Mouse (Mus musculus) central nervous system, embryonic 18 days (tissue): ENCODE results near the gene Iqch. TPM values are rescaled to one million over a fixed set of nuclear protein-coding genes. Genes with fewer than 3 reads are reported as not detected.

Experiments
- polyA plus RNA-seq: library from polyadenylated mRNA; depleted of rRNA; stranded (reverse); fragments of >200 nt; gene quantifications from 2 replicates; pipeline ENCODE4 v1.2.3, GENCODE M21; 2012; rRNA removed

The Iqch gene
- polyA plus RNA-seq: 0.04 and 0.05 TPM in 2 replicates

DNA sequence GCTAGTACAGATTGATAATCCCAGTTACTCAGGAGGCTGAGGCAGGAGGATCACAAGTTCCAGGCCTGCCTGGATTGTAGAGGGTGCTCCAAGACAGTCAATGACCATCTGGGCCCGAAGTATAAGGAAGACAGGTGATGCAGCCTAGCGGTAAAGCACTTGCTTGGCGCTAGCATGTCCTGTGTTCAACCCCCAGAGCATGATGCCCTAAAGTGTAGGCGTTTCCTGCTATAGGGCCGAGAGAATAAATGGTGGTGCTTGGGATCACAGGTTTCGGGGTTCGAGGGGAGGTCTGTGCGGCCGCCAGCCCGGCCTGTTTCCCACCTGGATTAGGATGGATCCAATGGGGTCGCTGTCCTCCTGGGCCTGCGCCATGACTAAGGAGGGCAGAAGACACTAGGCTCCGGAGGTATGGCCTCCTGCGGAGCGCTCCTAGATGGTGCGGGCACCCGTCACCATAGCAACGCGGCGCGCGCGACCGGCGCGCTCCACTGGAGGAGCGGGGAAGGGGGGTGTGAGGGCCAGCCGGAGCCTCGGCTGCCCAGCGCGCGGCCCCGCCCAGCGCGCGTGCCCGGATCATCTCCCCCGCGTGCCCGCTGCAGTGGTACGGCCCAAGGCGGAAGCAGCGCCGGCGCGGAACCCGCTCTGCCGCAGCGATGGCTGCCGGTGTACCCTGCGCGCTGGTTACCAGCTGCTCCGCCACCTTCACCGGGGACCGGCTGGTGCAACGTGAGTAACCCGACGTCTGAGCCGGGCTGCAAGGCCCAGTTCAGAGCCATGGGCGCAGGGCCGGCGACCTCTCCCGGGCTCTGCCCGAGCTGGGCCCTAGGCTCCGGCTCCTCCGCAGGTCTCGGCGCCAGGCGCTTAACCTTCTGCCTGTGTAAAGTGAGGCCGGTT, at the start of gene Iqch, which contains the start of gene Aagab:
Gene Iqch (minus strand): TSS at position 451 of the 897 bp plus-strand sequence.
Gene Aagab (plus strand): TSS at position 618 of the 897 bp plus-strand sequence.

DNA sequence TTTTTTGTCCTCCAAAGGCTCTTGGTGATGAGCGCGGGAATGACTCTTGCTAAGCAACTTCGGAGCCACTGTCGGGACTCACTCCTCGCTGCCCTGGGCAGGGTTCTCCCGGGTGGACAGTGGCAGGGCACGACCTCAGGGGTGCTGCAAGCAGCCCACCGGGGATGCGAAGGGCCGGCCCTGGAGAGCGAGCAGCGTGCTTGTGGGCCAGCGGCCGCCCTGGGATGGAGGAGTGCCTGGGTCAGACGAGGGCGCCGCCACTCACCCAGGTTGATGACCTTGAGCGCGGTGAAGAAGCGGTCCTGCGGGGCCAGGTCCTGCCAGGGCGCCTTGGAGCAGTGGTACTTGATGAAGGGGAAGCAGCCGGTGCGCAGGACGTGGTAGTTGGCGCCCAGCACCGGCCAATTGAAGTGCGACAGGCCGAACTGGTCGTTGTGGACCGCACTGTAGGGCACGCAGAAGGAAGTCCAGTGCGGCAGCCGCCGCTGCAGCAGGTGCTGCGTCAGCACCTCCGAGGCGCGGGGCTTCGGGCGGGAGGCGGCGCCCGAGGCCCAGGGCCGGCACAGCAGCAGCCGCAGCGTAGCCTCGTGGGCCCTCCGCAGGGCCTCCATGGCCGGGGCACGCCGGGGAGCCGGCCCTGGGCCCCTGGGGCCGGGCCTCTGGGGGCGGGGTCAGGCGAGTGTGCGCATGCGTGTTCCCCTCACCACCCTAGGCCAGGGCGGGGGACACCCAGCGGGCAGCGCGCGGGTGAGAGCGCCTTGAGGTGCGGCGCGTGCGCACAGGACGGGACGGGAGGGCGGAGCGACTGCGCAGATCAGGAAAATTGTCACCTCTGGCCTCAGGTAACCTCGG, 203.5 kb downstream of the Iqch start, which contains the start of gene 2300009A05Rik:
Gene 2300009A05Rik (minus strand): TSS at position 636 of the 852 bp plus-strand sequence.

DNA sequence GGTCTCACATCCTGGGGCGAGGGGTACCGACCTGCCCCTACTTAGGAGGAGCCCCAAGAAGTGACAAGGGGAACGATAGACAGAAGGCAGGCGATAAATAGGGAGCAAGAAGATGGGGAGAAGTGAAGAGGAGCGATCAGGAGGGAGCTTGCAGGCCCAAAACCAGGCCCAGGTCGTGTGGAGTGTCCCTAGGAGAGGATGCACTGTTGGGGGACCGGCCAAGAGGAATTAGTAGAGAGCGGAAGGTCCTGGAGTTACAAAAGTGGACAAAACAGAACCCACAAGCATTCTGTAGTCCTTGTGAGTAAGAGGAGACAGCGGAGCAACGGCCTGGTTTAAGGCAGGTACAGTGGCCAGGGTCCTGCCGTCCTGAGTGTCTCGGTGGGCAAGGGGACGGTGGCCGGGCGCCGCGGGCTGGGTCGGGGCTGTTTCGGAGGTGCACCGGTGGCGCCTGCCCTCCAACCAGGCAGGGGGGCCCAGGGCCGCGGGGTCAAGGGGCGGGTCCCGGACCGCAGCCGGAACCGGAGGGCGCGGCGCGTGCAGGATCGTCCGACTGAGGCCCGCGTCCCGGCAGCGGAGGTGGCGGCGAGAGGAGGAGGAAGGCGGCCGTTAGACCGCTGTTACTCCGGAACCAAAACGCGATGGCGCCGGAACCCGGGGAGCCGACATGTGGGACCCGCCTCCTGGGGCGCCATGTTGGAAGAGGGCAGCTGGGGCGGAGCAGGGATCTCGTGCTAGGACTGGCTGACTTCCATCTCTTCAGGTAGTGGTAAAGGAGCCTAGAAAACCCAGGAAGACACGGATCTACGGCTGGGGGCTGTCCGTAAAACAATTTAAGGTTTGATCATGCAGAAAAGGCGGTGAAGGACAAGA, 224.8 kb downstream of the Iqch start, which contains the start of gene Map2k5:
Gene Map2k5 (minus strand): TSS at position 633 of the 873 bp plus-strand sequence.

Other genes with a start within 250 kb of the Iqch start
- gene Map2k5, start 224.6 kb downstream of the Iqch start, polyA plus RNA-seq: 32.3 TPM in 2 replicates
- gene 2300009A05Rik, start 203.2 kb downstream of the Iqch start, polyA plus RNA-seq: 33.5 and 38.4 TPM in 2 replicates
- gene Aagab, start 167 bp upstream of the Iqch start, polyA plus RNA-seq: 33.0 and 33.3 TPM in 2 replicates
- gene Smad3, start 155.5 kb upstream of the Iqch start, polyA plus RNA-seq: 10.7 and 11.6 TPM in 2 replicates